Mouse (Mus musculus) liver, embryonic 14.5 days (tissue): Measurements from ENCODE around the gene Srcin1. TPM values are rescaled to one million over a fixed set of nuclear protein-coding genes. Genes with fewer than 3 reads are reported as not detected.

Experiments
- ATAC-seq: fragments of 200-750 bp; cut with Nextera tagmentation; 2 replicates; pipeline ENCODE4 v1.8.0; 2017; ENCODE audit warnings: moderate number of reproducible peaks, mild to moderate bottlenecking, moderate library complexity; ENCODE audit not compliant: insufficient read depth
- DNase-seq, 3 experiments: peaks; one replicate each; pipeline ENCODE4 v3.0.0-alpha.2; 2012 to 2013; ENCODE audit warnings: low read depth in 3 of 3, low spot score in 3 of 3
- H3K27ac ChIP-seq: fragments of 300-500 bp; sonication (generic); 2 replicates; pipeline ENCODE4 v1.5.1; 2014; ENCODE audit warnings: moderate library complexity, mild to moderate bottlenecking, control low read depth, inconsistent platforms
- H3K27me3 ChIP-seq: fragments of 300-500 bp; sonication (generic); 2 replicates; pipeline ENCODE4 v1.6.1; 2014; ENCODE audit warnings: mild to moderate bottlenecking, low read length, moderate library complexity; ENCODE audit not compliant: control insufficient read depth, insufficient read depth
- H3K36me3 ChIP-seq: fragments of 300-500 bp; sonication (generic); replicated peaks from 2 replicates; pipeline ENCODE4 v1.6.1; 2014; ENCODE audit warnings: low read depth; ENCODE audit not compliant: control insufficient read depth, insufficient read depth
- H3K4me1 ChIP-seq, 2 experiments: fragments of 200-500 bp in 1 of 2; fragments of 300-500 bp in 1 of 2; sonication (generic) in 1 of 2; replicated peaks; 2 replicates each; pipeline ENCODE4 v1.6.1; 2012 to 2014; ENCODE audit warnings: antibody characterized with exemption in 1 of 2, inconsistent platforms in 1 of 2, low read length in 1 of 2; ENCODE audit not compliant: control insufficient read depth in 2 of 2, insufficient read depth in 2 of 2
- H3K4me2 ChIP-seq: fragments of 300-500 bp; sonication (generic); 2 replicates; pipeline ENCODE4 v1.6.1; 2014; ENCODE audit warnings: low read depth, mild to moderate bottlenecking, control low read depth, moderate library complexity
- H3K4me3 ChIP-seq, 2 experiments: fragments of 200-500 bp in 1 of 2; fragments of 300-500 bp in 1 of 2; sonication (generic) in 1 of 2; 2 replicates each; pipeline ENCODE4 v1.5.1; 2012 to 2014; ENCODE audit warnings: low read depth in 2 of 2, low read length in 2 of 2, mild to moderate bottlenecking in 2 of 2, control low read depth in 1 of 2, inconsistent platforms in 1 of 2, moderate library complexity in 1 of 2; ENCODE audit not compliant: insufficient read depth in 1 of 2
- H3K9ac ChIP-seq: fragments of 300-500 bp; sonication (generic); replicated peaks from 2 replicates; pipeline ENCODE4 v1.6.1; 2014; ENCODE audit warnings: mild to moderate bottlenecking, control low read depth, moderate library complexity
- H3K9me3 ChIP-seq: fragments of 300-500 bp; sonication (generic); 2 replicates; pipeline ENCODE4 v1.6.1; 2016; ENCODE audit warnings: low read length, mixed read lengths; ENCODE audit not compliant: control insufficient read depth
- CTCF ChIP-seq: IDR thresholded peaks from 2 replicates; pipeline ENCODE4 v1.5.1; 2016; ENCODE audit warnings: antibody characterized with exemption, low read depth, control low read depth
- EP300 ChIP-seq: IDR thresholded peaks from 2 replicates; pipeline ENCODE4 v1.6.1; 2016; ENCODE audit warnings: antibody characterized with exemption, low read depth
- WGBS: fragments of 180-500 bp; shearing (Covaris S2); extraction: QIAGEN DNeasy Blood & Tissue Kit; methylation state at CpG from one replicate; pipeline ENCODE4 v1.1.7; 2014; ENCODE audit not compliant: insufficient replicate concordance; 5-methylcytosine and 5-hydroxymethylcytosine counted together
- polyA plus RNA-seq, 2 experiments: library from polyadenylated mRNA; depleted of rRNA in 1 of 2; stranded (reverse) in 1 of 2; unstranded in 1 of 2; fragments of >200 nt; fragmentation: Nextera tagmentation in 1 of 2; extraction: Ambion mirVana in 1 of 2; gene quantifications; 2 replicates each; pipeline versions ENCODE4 v1.2.1 to v1.2.3; 2012 to 2014

Srcin1 gene
- polyA plus RNA-seq, 2 experiments, result 0.04 TPM; not detected in 1

GRCm38 (mm10) chr11:97542171-97543150 lies 33.5 kb downstream of the Srcin1 start:
- H3K27me3 ChIP-seq, result peaks cover 41% of the 10 kb centered on the region
- WGBS, result 71% methylated on average over 22 of the region's 22 CpGs
- H3K4me3 ChIP-seq, result no peak overlapping the region
- H3K27ac ChIP-seq, result no peak overlapping the region
- no peak overlapping the region for H3K9ac ChIP-seq
- H3K4me1 ChIP-seq, result no peaks in the 10 kb centered on the region
- no peaks in the 10 kb centered on the region for H3K9me3 ChIP-seq
- DNase-seq, result no peak
- no peaks in the 10 kb centered on the region for H3K36me3 ChIP-seq
- H3K4me2 ChIP-seq, result no peak overlapping the region
- TF ChIP-seq EP300 (no peak), CTCF (no peak)
- ATAC-seq, result no peak

GRCm38 (mm10) chr11:97540604-97541003 lies 35.4 kb downstream of the Srcin1 start:
- H3K4me2 ChIP-seq, result no peak overlapping the region
- no peaks in the 10 kb centered on the region for H3K4me1 ChIP-seq
- no peaks in the 10 kb centered on the region for H3K9me3 ChIP-seq
- no peak overlapping the region for H3K27ac ChIP-seq
- DNase-seq (no peak), ATAC-seq (no peak)
- TF ChIP-seq CTCF (no peak), EP300 (no peak)
- H3K36me3 ChIP-seq, result no peaks in the 10 kb centered on the region
- 33% methylated on average over 3 of the region's 3 CpGs for WGBS
- no peak overlapping the region for H3K9ac ChIP-seq
- H3K27me3 ChIP-seq, result peaks cover 41% of the 10 kb centered on the region
- H3K4me3 ChIP-seq, result no peak overlapping the region

GRCm38 (mm10) chr11:97540136-97540535 lies 35.9 kb downstream of the Srcin1 start:
- WGBS, result 9% methylated on average over 3 of the region's 3 CpGs
- Histone ChIP-seq H3K9me3 (no peaks in the 10 kb centered on the region), H3K4me2 (no peak overlapping the region), H3K36me3 (no peaks in the 10 kb centered on the region), H3K27me3 (peaks cover 41% of the 10 kb centered on the region), H3K9ac (no peak overlapping the region), H3K4me3 (no peak overlapping the region), H3K4me1 (no peaks in the 10 kb centered on the region), H3K27ac (no peak overlapping the region)
- no peak for DNase-seq
- no peak for ATAC-seq
- TF ChIP-seq EP300 (no peak), CTCF (no peak)

- Histone ChIP-seq H3K9ac (no peak overlapping the region), H3K4me3 (no peak overlapping the region), H3K27me3 (peaks cover 43% of the 10 kb centered on the region), H3K36me3 (no peaks in the 10 kb centered on the region), H3K27ac (no peak overlapping the region), H3K4me1 (no peaks in the 10 kb centered on the region), H3K9me3 (no peaks in the 10 kb centered on the region), H3K4me2 (no peak overlapping the region)
- 51% methylated on average over 5 of the region's 5 CpGs for WGBS
- no peak for TF ChIP-seq EP300
- no peak for TF ChIP-seq CTCF
- DNase-seq (no peak), ATAC-seq (no peak)
Observed at GRCm38 (mm10) chr11:97539622-97540021, 36.4 kb downstream of the Srcin1 start.

GRCm38 (mm10) chr11:97537580-97538089 lies 38.4 kb downstream of the Srcin1 start:
- Histone ChIP-seq H3K27ac (no peak overlapping the region), H3K9ac (no peak overlapping the region), H3K4me2 (no peak overlapping the region), H3K36me3 (no peaks in the 10 kb centered on the region), H3K9me3 (no peaks in the 10 kb centered on the region), H3K27me3 (peaks cover 60% of the 10 kb centered on the region), H3K4me3 (no peak overlapping the region), H3K4me1 (no peaks in the 10 kb centered on the region)
- no peak for TF ChIP-seq CTCF
- no peak for TF ChIP-seq EP300
- no peak for ATAC-seq
- WGBS, result 39% methylated on average over 12 of the region's 12 CpGs
- no peak for DNase-seq
